Mouse (Mus musculus) cortical plate, adult 2 months (tissue): ENCODE data around the gene Tigd3.

Experiments
- CTCF ChIP-seq: fragments of 200-500 bp; IDR thresholded peaks from 2 replicates; pipeline ENCODE4 v1.5.1; 2011; ENCODE audit warnings: mild to moderate bottlenecking, control low read depth, low read length; ENCODE audit not compliant: insufficient read depth; ENCODE audit errors: extremely low read depth
- POLR2A ChIP-seq: fragments of 200-500 bp; IDR thresholded peaks from 2 replicates; pipeline ENCODE4 v1.6.1; 2011; ENCODE audit warnings: mild to moderate bottlenecking, low read length, control low read depth; ENCODE audit not compliant: insufficient read depth; ENCODE audit errors: extremely low read depth

GRCm38 (mm10) chr19:5942581-5942980 is 48.6 kb upstream of the Tigd3 start:
- TF ChIP-seq CTCF = no peak
- TF ChIP-seq POLR2A = no peak
